Mouse (Mus musculus) E14TG2a.4 (cell line): ENCODE measurements around the gene Sprr4.

Source experiments
- CTCF ChIP-seq: conservative IDR thresholded peaks from 2 replicates; pipeline ENCODE4 v1.5.1; 2014; ENCODE audit warnings: low read length
- NANOG ChIP-seq: IDR thresholded peaks from 2 replicates; pipeline ENCODE4 v1.6.1; 2014; ENCODE audit warnings: borderline replicate concordance, low read length, mixed read lengths
- POU5F1 ChIP-seq: IDR thresholded peaks from 2 replicates; pipeline ENCODE4 v1.6.1; 2014; ENCODE audit warnings: low read length, borderline replicate concordance

DNA sequence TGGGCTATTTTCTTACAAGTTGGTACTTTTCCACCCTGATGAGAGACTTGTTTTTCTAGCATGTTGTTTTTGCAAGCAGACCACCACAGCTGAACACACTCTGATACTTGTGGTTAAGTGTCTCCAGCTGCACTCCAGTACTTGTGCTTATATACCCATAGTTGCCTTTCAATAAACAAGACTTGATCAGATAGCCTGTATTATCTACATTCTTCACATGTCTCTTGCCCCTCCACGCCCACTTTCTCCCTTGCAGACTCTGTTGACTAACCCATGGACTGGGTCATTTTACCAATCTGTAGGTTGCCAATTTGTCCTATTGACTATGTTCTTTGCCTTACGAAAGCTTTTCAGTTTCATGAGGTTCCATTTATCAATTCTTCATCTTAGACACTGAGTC is 30.2 kb downstream of the Sprr4 start:
- TF ChIP-seq CTCF (no peak), NANOG (no peak), POU5F1 (no peak)
